Mouse (Mus musculus) cerebellum, postnatal 14 days (tissue): ENCODE measurements at regions not wholly inside any gene's neighbourhood (a gene's known extent, or its start where the extent isn't known, plus 50 kb on each side); places are given as distances from the start of the nearest gene placed in this dataset.
A peak's percentile ranks its signal among the peaks of the same experiment; 100 is the strongest.
"Not testable (repeated sequence)": the region's sequence is repeated elsewhere in the genome, so short reads cannot be mapped to it uniquely, and the experiment has no call there.

ENCODE experiments used
- DNase-seq, 2 experiments: peaks; one replicate each; pipeline ENCODE4 v3.0.0; 2021; ENCODE audit warnings: mixed read lengths in 2 of 2

- DNase-seq: not testable (repeated sequence)
Observed at GRCm38 (mm10) chr1:184669173-184669572, 63.2 kb downstream of the Hlx start.

- no peak for DNase-seq
Observed at GRCm38 (mm10) chr1:184668428-184668827, 64.0 kb downstream of the Hlx start.

GRCm38 (mm10) chr1:184668022-184668421 is 64.4 kb downstream of the Hlx start:
- no peak for DNase-seq

- no peak for DNase-seq
Observed at GRCm38 (mm10) chr1:184665243-184665642, 67.2 kb downstream of the Hlx start.

GRCm38 (mm10) chr1:184664098-184664375 is 68.4 kb downstream of the Hlx start:
- no peak for DNase-seq

GRCm38 (mm10) chr1:184663300-184664097 is 68.9 kb downstream of the Hlx start:
- DNase-seq: no peak

GRCm38 (mm10) chr1:184650541-184651105 is 81.8 kb downstream of the Hlx start:
- no peak for DNase-seq

- DNase-seq: no peak
Observed at GRCm38 (mm10) chr1:184647920-184648540, 84.4 kb downstream of the Hlx start.

- no peak for DNase-seq
Observed at GRCm38 (mm10) chr1:184644767-184645598, 87.4 kb downstream of the Hlx start.

- no peak for DNase-seq
Observed at GRCm38 (mm10) chr1:184630695-184631475, 101.5 kb downstream of the Hlx start.

- DNase-seq: no peak
Observed at GRCm38 (mm10) chr1:184629194-184629593, 103.2 kb downstream of the Hlx start.

- no peak for DNase-seq
Observed at GRCm38 (mm10) chr1:184628566-184629168, 103.8 kb downstream of the Hlx start.

GRCm38 (mm10) chr1:184622462-184622861 is 110.0 kb downstream of the Hlx start:
- DNase-seq: no peak

GRCm38 (mm10) chr1:184621950-184622349 is 110.5 kb downstream of the Hlx start:
- DNase-seq: no peak

- DNase-seq: no peak
Observed at GRCm38 (mm10) chr1:184617853-184618454, 114.5 kb downstream of the Hlx start.

- DNase-seq: no peak
Observed at GRCm38 (mm10) chr1:184615991-184616390, 116.4 kb downstream of the Hlx start.

GRCm38 (mm10) chr1:184614699-184615415 is 117.6 kb downstream of the Hlx start:
- peak in 1 of 2 experiments; percentile 6 for DNase-seq

GRCm38 (mm10) chr1:184612880-184613279 is 119.5 kb downstream of the Hlx start:
- no peak for DNase-seq

- DNase-seq: no peak
Observed at GRCm38 (mm10) chr1:184608938-184609337, 123.5 kb downstream of the Hlx start.

GRCm38 (mm10) chr1:184608338-184608737 is 124.1 kb downstream of the Hlx start:
- no peak for DNase-seq

GRCm38 (mm10) chr1:184606541-184606940 is 125.9 kb downstream of the Hlx start:
- DNase-seq: no peak
